Mouse (Mus musculus) limb, embryonic 11.5 days (tissue): ENCODE data around the gene Prmt6. TPM values are rescaled to one million over a fixed set of nuclear protein-coding genes. Genes with fewer than 3 reads are reported as not detected.
A peak's percentile ranks its signal among the peaks of the same experiment; 100 is the strongest.

Source experiments
- ATAC-seq: fragments of 200-750 bp; cut with Nextera tagmentation; 2 replicates; pipeline ENCODE4 v1.8.0; 2017; ENCODE audit warnings: low read depth; ENCODE audit not compliant: insufficient number of reproducible peaks, low FRiP score, low TSS enrichment
- DNase-seq: peaks from one replicate; pipeline ENCODE4 v3.0.0-alpha.2; 2015; ENCODE audit warnings: low spot score
- H3K27ac ChIP-seq: fragments of 300-500 bp; sonication (generic); replicated peaks from 2 replicates; pipeline ENCODE4 v1.5.1; 2014; ENCODE audit warnings: low read depth, mild to moderate bottlenecking, low read length
- H3K27me3 ChIP-seq: fragments of 300-500 bp; sonication (generic); 2 replicates; pipeline ENCODE4 v1.6.1; 2014; ENCODE audit warnings: mild to moderate bottlenecking, low read length, mixed read lengths; ENCODE audit not compliant: control insufficient read depth, insufficient read depth
- H3K36me3 ChIP-seq: fragments of 300-500 bp; sonication (generic); 2 replicates; pipeline ENCODE4 v1.6.1; 2014; ENCODE audit warnings: mild to moderate bottlenecking, low read length, moderate library complexity, mixed read lengths; ENCODE audit not compliant: control insufficient read depth, insufficient read depth
- H3K4me1 ChIP-seq: fragments of 300-500 bp; sonication (generic); 2 replicates; pipeline ENCODE4 v1.6.1; 2014; ENCODE audit warnings: low read length, mixed read lengths; ENCODE audit not compliant: control insufficient read depth, insufficient read depth
- H3K4me2 ChIP-seq: fragments of 300-500 bp; sonication (generic); 2 replicates; pipeline ENCODE4 v1.6.1; 2014; ENCODE audit warnings: low read depth, mild to moderate bottlenecking, moderate library complexity; ENCODE audit not compliant: severe bottlenecking
- H3K4me3 ChIP-seq: fragments of 300-500 bp; sonication (generic); 2 replicates; pipeline ENCODE4 v1.5.1; 2014; ENCODE audit warnings: low read depth, low read length
- H3K9ac ChIP-seq: fragments of 300-500 bp; sonication (generic); 2 replicates; pipeline ENCODE4 v1.6.1; 2014; ENCODE audit warnings: mild to moderate bottlenecking, low read length
- H3K9me3 ChIP-seq: fragments of 300-500 bp; sonication (generic); 2 replicates; pipeline ENCODE4 v1.6.1; 2016; ENCODE audit warnings: low read length; ENCODE audit not compliant: control insufficient read depth
- WGBS: fragments of 180-500 bp; shearing (Covaris S2); extraction: QIAGEN DNeasy Blood & Tissue Kit; methylation state at CpG from one replicate; pipeline ENCODE4 v1.1.7; 2014; 5-methylcytosine and 5-hydroxymethylcytosine counted together
- polyA plus RNA-seq: library from polyadenylated mRNA; unstranded; fragments of >200 nt; fragmentation: Nextera tagmentation; extraction: Ambion mirVana; gene quantifications from 2 replicates; pipeline ENCODE4 v1.2.1, GENCODE M21; 2014

Prmt6 gene
- polyA plus RNA-seq: 33.0 and 33.8 TPM in 2 replicates

GRCm38 (mm10) chr3:110250839-110251700 lies at the start of gene Prmt6:
Prmt6 (minus strand) TSS chr3:110250998.
- Histone ChIP-seq H3K27ac (peak within 1 kb of the TSS; percentile 85), H3K9ac (peak within 1 kb of the TSS; percentile 96), H3K4me3 (peak within 1 kb of the TSS; percentile 91), H3K9me3 (no peaks in the 10 kb centered on the region), H3K4me2 (peak within 1 kb of the TSS; percentile 63), H3K36me3 (no peaks in the 10 kb centered on the region), H3K27me3 (no peaks in the 10 kb centered on the region), H3K4me1 (0 out of 2 replicates have a peak, but pooled peaks cover 7% of the 10 kb centered on the region)
- 20% methylated on average over 37 of the region's 38 CpGs for WGBS
- peak; percentile 86 for ATAC-seq
- peak; percentile 92 for DNase-seq

GRCm38 (mm10) chr3:110290485-110291045 lies 39.8 kb upstream of the Prmt6 start:
- Histone ChIP-seq H3K36me3 (no peaks in the 10 kb centered on the region), H3K9ac (no peak overlapping the region), H3K9me3 (no peaks in the 10 kb centered on the region), H3K27me3 (no peaks in the 10 kb centered on the region), H3K4me3 (no peak overlapping the region), H3K27ac (no peak overlapping the region), H3K4me2 (no peak overlapping the region), H3K4me1 (no peaks in the 10 kb centered on the region)
- WGBS: 70% methylated on average over 8 of the region's 8 CpGs
- ATAC-seq (no peak), DNase-seq (no peak)

GRCm38 (mm10) chr3:110282651-110283050 lies 31.9 kb upstream of the Prmt6 start:
- WGBS: 83% methylated on average over 5 of the region's 5 CpGs
- H3K27me3 ChIP-seq: no peaks in the 10 kb centered on the region
- H3K27ac ChIP-seq: no peak overlapping the region
- no peaks in the 10 kb centered on the region for H3K4me1 ChIP-seq
- ATAC-seq: no peak
- no peak overlapping the region for H3K4me2 ChIP-seq
- H3K4me3 ChIP-seq: no peak overlapping the region
- no peak overlapping the region for H3K9ac ChIP-seq
- H3K9me3 ChIP-seq: no peaks in the 10 kb centered on the region
- DNase-seq: no peak
- no peaks in the 10 kb centered on the region for H3K36me3 ChIP-seq

GRCm38 (mm10) chr3:110267790-110268189 lies 17.0 kb upstream of the Prmt6 start:
- no peaks in the 10 kb centered on the region for H3K4me1 ChIP-seq
- H3K4me2 ChIP-seq: no peak overlapping the region
- no peak overlapping the region for H3K9ac ChIP-seq
- 48% methylated on average over 2 of the region's 2 CpGs for WGBS
- no peak overlapping the region for H3K27ac ChIP-seq
- ATAC-seq (no peak), DNase-seq (no peak)
- H3K9me3 ChIP-seq: no peaks in the 10 kb centered on the region
- H3K36me3 ChIP-seq: no peaks in the 10 kb centered on the region
- H3K4me3 ChIP-seq: no peak overlapping the region
- no peaks in the 10 kb centered on the region for H3K27me3 ChIP-seq

GRCm38 (mm10) chr3:110253105-110253504 lies 2.3 kb upstream of the Prmt6 start:
- Histone ChIP-seq H3K27ac (no peak overlapping the region), H3K9me3 (no peaks in the 10 kb centered on the region), H3K36me3 (no peaks in the 10 kb centered on the region), H3K4me1 (0 out of 2 replicates have a peak, but pooled peaks cover 7% of the 10 kb centered on the region), H3K4me3 (no peak overlapping the region), H3K27me3 (no peaks in the 10 kb centered on the region), H3K9ac (no peak overlapping the region), H3K4me2 (no peak overlapping the region)
- DNase-seq (no peak), ATAC-seq (no peak)
- WGBS: 94% methylated on average over 4 of the region's 4 CpGs

- peak; percentile 82 for DNase-seq
- H3K9ac ChIP-seq: peak overlapping the region; percentile 96
- H3K9me3 ChIP-seq: no peaks in the 10 kb centered on the region
- no peaks in the 10 kb centered on the region for H3K36me3 ChIP-seq
- WGBS: under 1% methylated on average over 89 of the region's 89 CpGs
- H3K27me3 ChIP-seq: no peaks in the 10 kb centered on the region
- peak overlapping the region; percentile 85 for H3K27ac ChIP-seq
- 0 out of 2 replicates have a peak, but pooled peaks cover 7% of the 10 kb centered on the region for H3K4me1 ChIP-seq
- H3K4me3 ChIP-seq: peak overlapping the region; percentile 91
- ATAC-seq: peak; percentile 87
- peak overlapping the region; percentile 63 for H3K4me2 ChIP-seq
Observed at GRCm38 (mm10) chr3:110249891-110250838, 633 bp downstream of the Prmt6 start.

- Histone ChIP-seq H3K4me2 (no peak overlapping the region), H3K4me1 (no peaks in the 10 kb centered on the region), H3K9ac (no peak overlapping the region), H3K4me3 (no peak overlapping the region), H3K9me3 (no peaks in the 10 kb centered on the region), H3K27ac (no peak overlapping the region), H3K36me3 (no peaks in the 10 kb centered on the region), H3K27me3 (no peaks in the 10 kb centered on the region)
- ATAC-seq (no peak), DNase-seq (no peak)
- 68% methylated on average over 1 of the region's 1 CpGs for WGBS
Observed at GRCm38 (mm10) chr3:110236819-110237463, 13.9 kb downstream of the Prmt6 start.
